Mouse (Mus musculus) MEL (cell line): ENCODE data around the gene Pde3b. TPM values are rescaled to one million over a fixed set of nuclear protein-coding genes. Genes with fewer than 3 reads are reported as not detected.

Source experiments
- DNase-seq: peaks from one replicate; pipeline ENCODE4 v3.0.0; 2011; ENCODE audit warnings: low read depth, low spot score
- H3K27ac ChIP-seq: 2 replicates; pipeline ENCODE4 v1.5.1; 2012; ENCODE audit warnings: low read depth, mild to moderate bottlenecking, control low read depth, low read length, moderate library complexity; ENCODE audit not compliant: control insufficient read depth
- H3K27me3 ChIP-seq, 2 experiments: fragments of 150-350 bp in 1 of 2; sonication (generic) in 1 of 2; 2 replicates each; pipeline ENCODE4 v1.6.1; 2012; ENCODE audit warnings: low read length in 2 of 2, mild to moderate bottlenecking in 2 of 2, improper control_type of control experiment in 1 of 2, moderate library complexity in 1 of 2; ENCODE audit not compliant: insufficient read depth in 2 of 2, control insufficient read depth in 1 of 2
- H3K36me3 ChIP-seq, 2 experiments: 2 replicates each; pipeline ENCODE4 v1.6.1; 2012 to 2014; ENCODE audit warnings: low read length in 2 of 2, improper control_type of control experiment in 1 of 2, inconsistent platforms in 1 of 2, mild to moderate bottlenecking in 1 of 2; ENCODE audit not compliant: insufficient read depth in 2 of 2, control insufficient read depth in 1 of 2
- H3K4me1 ChIP-seq, 2 experiments: fragments of 150-350 bp in 1 of 2; sonication (generic) in 1 of 2; 2 replicates each; pipeline ENCODE4 v1.6.1; 2012; ENCODE audit warnings: low read length in 2 of 2, improper control_type of control experiment in 1 of 2, mild to moderate bottlenecking in 1 of 2; ENCODE audit not compliant: insufficient read depth in 2 of 2, control insufficient read depth in 1 of 2
- H3K4me3 ChIP-seq, 2 experiments: fragments of 150-350 bp in 1 of 2; sonication (generic) in 1 of 2; 2 replicates each; pipeline ENCODE4 v1.5.1; 2012; ENCODE audit warnings: low read depth in 2 of 2, low read length in 2 of 2, mild to moderate bottlenecking in 2 of 2, moderate library complexity in 2 of 2, control low read depth in 1 of 2, improper control_type of control experiment in 1 of 2; ENCODE audit not compliant: control insufficient read depth in 1 of 2, insufficient read depth in 1 of 2
- H3K79me2 ChIP-seq: 2 replicates; pipeline ENCODE4 v1.6.1; 2012; ENCODE audit warnings: mild to moderate bottlenecking, low read length, moderate library complexity; ENCODE audit not compliant: control insufficient read depth, poor library complexity, insufficient read depth
- H3K9ac ChIP-seq: 2 replicates; pipeline ENCODE4 v1.6.1; 2012; ENCODE audit warnings: low read depth, mild to moderate bottlenecking, control low read depth, low read length, moderate library complexity; ENCODE audit not compliant: control insufficient read depth, poor library complexity, severe bottlenecking
- H3K9me3 ChIP-seq: fragments of 150-350 bp; sonication (generic); replicated peaks from 2 replicates; pipeline ENCODE4 v1.6.1; 2012; ENCODE audit warnings: mild to moderate bottlenecking, low read length, improper control_type of control experiment, moderate library complexity; ENCODE audit not compliant: insufficient read depth
- CHD2 ChIP-seq: IDR thresholded peaks from 2 replicates; pipeline ENCODE4 v1.6.1; 2011; ENCODE audit warnings: low read length, improper control_type of control experiment
- EP300 ChIP-seq, 2 experiments: IDR thresholded peaks; 2 replicates each; pipeline ENCODE4 v1.6.1; 2011; ENCODE audit warnings: improper control_type of control experiment in 2 of 2, low read length in 2 of 2, low read depth in 1 of 2, mild to moderate bottlenecking in 1 of 2
- GABPA ChIP-seq: IDR thresholded peaks from 2 replicates; pipeline ENCODE4 v1.6.1; 2012; ENCODE audit warnings: low read depth, mild to moderate bottlenecking, inconsistent platforms, low read length, improper control_type of control experiment, moderate library complexity
- GATA1 ChIP-seq: IDR thresholded peaks from 2 replicates; pipeline ENCODE4 v1.6.1; 2011; ENCODE audit warnings: low read depth, low read length, improper control_type of control experiment
- JUND ChIP-seq: IDR thresholded peaks from 2 replicates; pipeline ENCODE4 v1.6.1; 2011; ENCODE audit warnings: low read depth, mild to moderate bottlenecking, improper control_type of control experiment, low read length
- KAT2A ChIP-seq: conservative IDR thresholded peaks from 2 replicates; pipeline ENCODE4 v1.6.1; 2012; ENCODE audit warnings: low read depth, low read length, improper control_type of control experiment, inconsistent platforms
- MAFK ChIP-seq: IDR thresholded peaks from 2 replicates; pipeline ENCODE4 v1.6.1; 2011; ENCODE audit warnings: low read depth, mild to moderate bottlenecking, low read length, improper control_type of control experiment, borderline replicate concordance
- MAX ChIP-seq: IDR thresholded peaks from 2 replicates; pipeline ENCODE4 v1.6.1; 2011; ENCODE audit warnings: low read length, improper control_type of control experiment
- MAZ ChIP-seq: IDR thresholded peaks from 2 replicates; pipeline ENCODE4 v1.6.1; 2012; ENCODE audit warnings: low read depth, mild to moderate bottlenecking, inconsistent platforms, low read length, improper control_type of control experiment
- MEF2A ChIP-seq: IDR thresholded peaks from 2 replicates; pipeline ENCODE4 v1.6.1; 2014; ENCODE audit warnings: low read depth, mild to moderate bottlenecking, inconsistent platforms, low read length, improper control_type of control experiment; ENCODE audit not compliant: poor library complexity, insufficient replicate concordance, severe bottlenecking; ENCODE audit errors: extremely low read depth
- MYB ChIP-seq: IDR thresholded peaks from 2 replicates; pipeline ENCODE4 v1.6.1; 2011; ENCODE audit warnings: mild to moderate bottlenecking, low read depth, low read length, improper control_type of control experiment
- NELFE ChIP-seq: IDR thresholded peaks from 2 replicates; pipeline ENCODE4 v1.6.1; 2011; ENCODE audit warnings: low read depth, low read length, improper control_type of control experiment
- NRF1 ChIP-seq: IDR thresholded peaks from 2 replicates; pipeline ENCODE4 v1.6.1; 2014; ENCODE audit warnings: low read depth, mild to moderate bottlenecking, inconsistent platforms, low read length, improper control_type of control experiment, moderate library complexity; ENCODE audit not compliant: poor library complexity, insufficient read depth, severe bottlenecking
- POLR2A ChIP-seq, 2 experiments: IDR thresholded peaks; 2 replicates each; pipeline ENCODE4 v1.6.1; 2011 to 2012; ENCODE audit warnings: low read length in 2 of 2, mild to moderate bottlenecking in 2 of 2, control low read depth in 1 of 2, improper control_type of control experiment in 1 of 2, low read depth in 1 of 2, moderate library complexity in 1 of 2; ENCODE audit not compliant: control insufficient read depth in 1 of 2, insufficient read depth in 1 of 2, poor library complexity in 1 of 2
- POLR2AphosphoS2 ChIP-seq: IDR thresholded peaks from 2 replicates; pipeline ENCODE4 v1.6.1; 2011; ENCODE audit warnings: low read length, improper control_type of control experiment
- POLR2AphosphoS5 ChIP-seq: IDR thresholded peaks from 2 replicates; pipeline ENCODE4 v1.6.1; 2012; ENCODE audit warnings: low read depth, borderline replicate concordance, mild to moderate bottlenecking, inconsistent platforms, low read length, moderate library complexity, mixed read lengths
- RAD21 ChIP-seq: IDR thresholded peaks from 2 replicates; pipeline ENCODE4 v1.6.1; 2011; ENCODE audit warnings: mild to moderate bottlenecking, low read depth, low read length, improper control_type of control experiment
- RCOR1 ChIP-seq: IDR thresholded peaks from 2 replicates; pipeline ENCODE4 v1.6.1; 2012; ENCODE audit warnings: low read depth, mild to moderate bottlenecking, inconsistent platforms, low read length, improper control_type of control experiment
- SIN3A ChIP-seq: IDR thresholded peaks from 2 replicates; pipeline ENCODE4 v1.6.1; 2012; ENCODE audit warnings: low read length, improper control_type of control experiment, inconsistent platforms
- SMC3 ChIP-seq: IDR thresholded peaks from 2 replicates; pipeline ENCODE4 v1.6.1; 2011; ENCODE audit warnings: low read depth, low read length, improper control_type of control experiment
- TBP ChIP-seq: IDR thresholded peaks from 2 replicates; pipeline ENCODE4 v1.8.0; 2011; ENCODE audit warnings: low read depth, low read length, improper control_type of control experiment
- UBTF ChIP-seq: IDR thresholded peaks from 2 replicates; pipeline ENCODE4 v1.6.1; 2012; ENCODE audit warnings: low read depth, mild to moderate bottlenecking, inconsistent platforms, low read length, improper control_type of control experiment, moderate library complexity, borderline replicate concordance; ENCODE audit not compliant: insufficient read depth
- USF1 ChIP-seq: IDR thresholded peaks from 2 replicates; pipeline ENCODE4 v1.6.1; 2014; ENCODE audit warnings: low read depth, mild to moderate bottlenecking, inconsistent platforms, low read length, improper control_type of control experiment, moderate library complexity
- USF2 ChIP-seq, 2 experiments: IDR thresholded peaks; 2 replicates each; pipeline ENCODE4 v1.6.1; 2011 to 2012; ENCODE audit warnings: improper control_type of control experiment in 2 of 2, low read length in 2 of 2, borderline replicate concordance in 1 of 2, inconsistent platforms in 1 of 2, low read depth in 1 of 2, mild to moderate bottlenecking in 1 of 2; ENCODE audit not compliant: insufficient read depth in 1 of 2
- ZC3H11A ChIP-seq: IDR thresholded peaks from 2 replicates; pipeline ENCODE4 v1.6.1; 2012; ENCODE audit warnings: low read depth, mild to moderate bottlenecking, inconsistent platforms, low read length, improper control_type of control experiment
- ZKSCAN1 ChIP-seq: IDR thresholded peaks from 2 replicates; pipeline ENCODE4 v1.6.1; 2012; ENCODE audit warnings: low read depth, mild to moderate bottlenecking, inconsistent platforms, low read length, improper control_type of control experiment, moderate library complexity
- ZNF384 ChIP-seq: IDR thresholded peaks from 2 replicates; pipeline ENCODE4 v1.6.1; 2012; ENCODE audit warnings: low read depth, mild to moderate bottlenecking, inconsistent platforms, low read length, improper control_type of control experiment
- polyA plus RNA-seq, 2 experiments: library from polyadenylated mRNA; stranded (reverse) in 1 of 2; unstranded in 1 of 2; fragments of >175 nt in 1 of 2; fragments of >200 nt in 1 of 2; gene quantifications; 2 replicates each; pipeline versions ENCODE4 v1.2.1 to v1.2.4; 2012; ENCODE audit warnings: low replicate concordance in 2 of 2, low read depth in 1 of 2; ENCODE audit not compliant: insufficient read length in 2 of 2, insufficient read depth in 1 of 2, missing spikeins in 1 of 2
- total RNA-seq: library from RNA; depleted of rRNA; stranded (reverse); fragments of 300-350 nt; gene quantifications from 2 replicates; pipeline ENCODE4 v1.2.3, GENCODE M21; 2012

Pde3b gene
- total and polyA plus RNA-seq, 3 experiments: 4.5 to 36.6 (median 9.9) TPM

GRCm38 (mm10) chr7:114422224-114422623, 7.1 kb downstream of the Pde3b start:
- Histone ChIP-seq H3K36me3 (peaks cover 0 to 16% of the 10 kb centered on the region in 2 experiments; a peak in 2 of 4 replicates), H3K9ac (no peak overlapping the region), H3K4me3 (no peak overlapping the region), H3K4me1 (peaks cover 3 to 12% of the 10 kb centered on the region in 2 experiments; a peak in 3 of 4 replicates), H3K27ac (no peak overlapping the region), H3K9me3 (no peaks in the 10 kb centered on the region), H3K27me3 (no peaks in the 10 kb centered on the region), H3K79me2 (peaks cover 16% of the 10 kb centered on the region)
- TF ChIP-seq RCOR1 (no peak), CHD2 (no peak), MAZ (no peak), GATA1 (no peak), MAX (no peak), ZNF384 (no peak), USF2 (IDR thresholded peaks at IDR 0.05; ENCODE audit: borderline replicate concordance in 1 of 2, insufficient read depth in 1 of 2, low read depth in 1 of 2, low read length in 2 of 2) (no peak), POLR2AphosphoS5 (no peak), JUND (no peak), NELFE (no peak), POLR2AphosphoS2 (no peak), USF1 (no peak), UBTF (no peak), NRF1 (no peak)
- no peak for DNase-seq

GRCm38 (mm10) chr7:114429768-114430167, 14.7 kb downstream of the Pde3b start:
- no peak for DNase-seq
- peaks cover 3 to 6% of the 10 kb centered on the region in 2 experiments; a peak in 2 of 4 replicates for H3K4me1 ChIP-seq

More at GRCm38 (mm10) chr7:114429768-114430167, 14.7 kb downstream of the Pde3b start:
- Histone ChIP-seq H3K36me3 (peaks cover 0 to 11% of the 10 kb centered on the region in 2 experiments; a peak in 2 of 4 replicates), H3K9me3 (no peaks in the 10 kb centered on the region)
- TF ChIP-seq SMC3 (no peak), KAT2A (no peak), POLR2A (IDR thresholded peaks at IDR 0.05; ENCODE audit: control insufficient read depth in 1 of 2, insufficient read depth in 1 of 2, low read depth in 1 of 2, low read length in 2 of 2, poor library complexity in 1 of 2) (no peak), UBTF (no peak), CHD2 (no peak), JUND (no peak), MAX (no peak), EP300 (IDR thresholded peaks at IDR 0.05; ENCODE audit: low read depth in 1 of 2, low read length in 2 of 2) (no peak), GABPA (no peak), SIN3A (no peak), MAFK (no peak), MEF2A (no peak), TBP (no peak), NELFE (no peak), MYB (no peak), ZNF384 (no peak), ZKSCAN1 (no peak), RAD21 (no peak), ZC3H11A (no peak)
- TF ChIP-seq, all 39 proteins: peak for 0
- no peaks in the 10 kb centered on the region for H3K27me3 ChIP-seq
- no peak overlapping the region for H3K9ac ChIP-seq
- peaks cover 2% of the 10 kb centered on the region; the same call in 1 of the 2 replicates for H3K79me2 ChIP-seq
- H3K4me3 ChIP-seq: no peak overlapping the region
- H3K27ac ChIP-seq: no peak overlapping the region
